Mouse (Mus musculus) heart, adult 2 months (tissue): ENCODE measurements at regions not wholly inside any gene's neighbourhood (a gene's known extent, or its start where the extent isn't known, plus 50 kb on each side); places are given as distances from the start of the nearest gene placed in this dataset.
A peak's percentile ranks its signal among the peaks of the same experiment; 100 is the strongest.

Source experiments
- DNase-seq, 2 experiments: peaks; one replicate each; pipeline ENCODE4 v3.0.0; 2021
- H3K27ac ChIP-seq: fragments of 200-600 bp; 2 replicates; pipeline ENCODE4 v1.8.1; 2022
- H3K27me3 ChIP-seq: fragments of 200-500 bp; 2 replicates; pipeline ENCODE4 v1.6.1; 2012; ENCODE audit warnings: mild to moderate bottlenecking, low read length, inconsistent platforms, mixed read lengths; ENCODE audit not compliant: control insufficient read depth, insufficient read depth
- H3K36me3 ChIP-seq: fragments of 200-500 bp; 2 replicates; pipeline ENCODE4 v1.6.1; 2012; ENCODE audit warnings: low read length, inconsistent platforms; ENCODE audit not compliant: control insufficient read depth, insufficient read depth
- H3K4me1 ChIP-seq: fragments of 200-500 bp; 2 replicates; pipeline ENCODE4 v1.6.1; 2011; ENCODE audit warnings: low read length; ENCODE audit not compliant: control insufficient read depth, insufficient read depth
- H3K4me3 ChIP-seq: fragments of 200-600 bp; 2 replicates; pipeline ENCODE4 v1.8.1; 2022
- H3K79me2 ChIP-seq: fragments of 200-500 bp; replicated peaks from 2 replicates; pipeline ENCODE4 v1.6.1; 2012; ENCODE audit warnings: mild to moderate bottlenecking, inconsistent platforms, low read length, moderate library complexity, mixed read lengths; ENCODE audit not compliant: control insufficient read depth, insufficient read depth
- H3K9ac ChIP-seq: fragments of 200-500 bp; 2 replicates; pipeline ENCODE4 v1.6.1; 2012; ENCODE audit warnings: low read depth, mild to moderate bottlenecking, control low read depth, inconsistent platforms, low read length, mixed read lengths
- CTCF ChIP-seq: fragments of 200-600 bp; IDR thresholded peaks from 2 replicates; pipeline ENCODE4 v1.8.1; 2022; ENCODE audit warnings: antibody characterized with exemption, mild to moderate bottlenecking, moderate library complexity
- EP300 ChIP-seq: fragments of 200-500 bp; IDR thresholded peaks from 2 replicates; pipeline ENCODE4 v1.6.1; 2011; ENCODE audit warnings: low read depth, low read length, control low read depth; ENCODE audit not compliant: insufficient read depth
- POLR2A ChIP-seq: fragments of 200-500 bp; IDR thresholded peaks from 2 replicates; pipeline ENCODE4 v1.6.1; 2011; ENCODE audit warnings: mild to moderate bottlenecking, low read depth, low read length, control low read depth; ENCODE audit not compliant: insufficient read depth
- WGBS: fragments of 180-500 bp; shearing (Covaris S2); methylation state at CpG from one replicate; pipeline ENCODE4 v1.1.7; 2018; 5-methylcytosine and 5-hydroxymethylcytosine counted together
- intact Hi-C: fragments of 180-260 bp; cut with DNase I; formaldehyde crosslinking; loops from one replicate; pipeline ENCODE4 v1.15.1; 2025

- no peak for DNase-seq
- Histone ChIP-seq H3K79me2 (no peaks in the 10 kb centered on the region), H3K27me3 (no peaks in the 10 kb centered on the region), H3K4me1 (no peaks in the 10 kb centered on the region; the same call in 1 of the 2 replicates), H3K36me3 (no peaks in the 10 kb centered on the region), H3K27ac (no peak overlapping the region), H3K4me3 (no peak overlapping the region), H3K9ac (no peak overlapping the region)
- no peak for TF ChIP-seq EP300
- no peak for TF ChIP-seq CTCF
- TF ChIP-seq POLR2A = no peak
- WGBS = 76% methylated on average over 5 of the region's 5 CpGs
- intact Hi-C loops = no loop called here
Measured at GRCm38 (mm10) chr9:89828156-89828555, 81.6 kb upstream of the Rasgrf1 start.

GRCm38 (mm10) chr9:89827564-89827963 lies 82.1 kb upstream of the Rasgrf1 start:
- TF ChIP-seq POLR2A = no peak
- no peak for TF ChIP-seq EP300
- H3K4me3 ChIP-seq = no peak overlapping the region
- 54% methylated on average over 5 of the region's 5 CpGs for WGBS

GRCm38 (mm10) chr9:89826712-89827548 lies 82.8 kb upstream of the Rasgrf1 start:
- Histone ChIP-seq H3K9ac (no peak overlapping the region), H3K79me2 (no peaks in the 10 kb centered on the region), H3K4me3 (peak overlapping the region; percentile 18; the same call in 1 of the 2 replicates), H3K36me3 (no peaks in the 10 kb centered on the region), H3K27me3 (no peaks in the 10 kb centered on the region), H3K27ac (no peak overlapping the region), H3K4me1 (peaks cover under 1% of the 10 kb centered on the region; the same call in 1 of the 2 replicates)
- DNase-seq = peak; percentile 84 to 88
- intact Hi-C loops = loop anchor here (1.0 kb wide), 2 partner anchors 146 to 250 kb away; no protein-coding TSS in a partner anchor
- 34% methylated on average over 24 of the region's 24 CpGs for WGBS
- TF ChIP-seq EP300 = 0 out of 2 replicates have a peak, but pooled peaks have one; percentile 8
- TF ChIP-seq CTCF = peak; percentile 92
- TF ChIP-seq POLR2A = no peak

More at GRCm38 (mm10) chr9:89827564-89827963, 82.1 kb upstream of the Rasgrf1 start:
- Histone ChIP-seq H3K27ac (no peak overlapping the region), H3K9ac (no peak overlapping the region), H3K4me1 (no peaks in the 10 kb centered on the region; the same call in 1 of the 2 replicates), H3K27me3 (no peaks in the 10 kb centered on the region), H3K79me2 (no peaks in the 10 kb centered on the region), H3K36me3 (no peaks in the 10 kb centered on the region)
- intact Hi-C loops = loop anchor here (1.0 kb wide), 2 partner anchors 146 to 250 kb away; no protein-coding TSS in a partner anchor
- DNase-seq = no peak

- WGBS = 63% methylated on average over 4 of the region's 4 CpGs
- no peak for TF ChIP-seq EP300
- TF ChIP-seq CTCF = no peak
- TF ChIP-seq POLR2A = no peak
- H3K27ac ChIP-seq = no peak overlapping the region
- no peak overlapping the region for H3K9ac ChIP-seq
- H3K27me3 ChIP-seq = no peaks in the 10 kb centered on the region
- no peaks in the 10 kb centered on the region for H3K36me3 ChIP-seq
- no peak for DNase-seq
- H3K4me3 ChIP-seq = no peak overlapping the region
- no peaks in the 10 kb centered on the region for H3K79me2 ChIP-seq
- intact Hi-C loops = no loop called here
- peaks cover 5% of the 10 kb centered on the region for H3K4me1 ChIP-seq
Measured at GRCm38 (mm10) chr9:89821853-89822243, 83.6 kb upstream of the Ankrd34c start.

- no peak for TF ChIP-seq CTCF
- no peak for TF ChIP-seq POLR2A
- no peak for TF ChIP-seq EP300
- peak overlapping the region; percentile 26; the same call in 1 of the 2 replicates for H3K27ac ChIP-seq
Measured at GRCm38 (mm10) chr9:89821109-89821852, 83.0 kb upstream of the Ankrd34c start.

More at GRCm38 (mm10) chr9:89821109-89821852, 83.0 kb upstream of the Ankrd34c start:
- Histone ChIP-seq H3K4me1 (peaks cover 5% of the 10 kb centered on the region), H3K4me3 (no peak overlapping the region), H3K9ac (no peak overlapping the region), H3K27me3 (no peaks in the 10 kb centered on the region), H3K36me3 (no peaks in the 10 kb centered on the region), H3K79me2 (no peaks in the 10 kb centered on the region)
- 49% methylated on average over 20 of the region's 20 CpGs for WGBS
- intact Hi-C loops = no loop called here
- peak; percentile 28 to 39 for DNase-seq
